Mouse (Mus musculus) liver, adult 2 months (tissue): Measurements from ENCODE around the gene Fndc3b. TPM values are rescaled to one million over a fixed set of nuclear protein-coding genes. Genes with fewer than 3 reads are reported as not detected.

ENCODE experiments used
- DNase-seq: peaks from one replicate; pipeline ENCODE4 v3.0.0-alpha.2; 2011; ENCODE audit warnings: low read depth, low spot score; ENCODE audit errors: extremely low read depth
- H3K27ac ChIP-seq: fragments of 200-500 bp; replicated peaks from 2 replicates; pipeline ENCODE4 v1.5.1; 2012; ENCODE audit warnings: low read depth, mild to moderate bottlenecking, control low read depth, inconsistent platforms, low read length; ENCODE audit not compliant: insufficient read depth
- H3K27me3 ChIP-seq: fragments of 200-500 bp; 2 replicates; pipeline ENCODE4 v1.6.1; 2012; ENCODE audit warnings: mild to moderate bottlenecking, moderate library complexity, low read length, inconsistent platforms; ENCODE audit not compliant: control insufficient read depth, insufficient read depth
- H3K36me3 ChIP-seq: fragments of 200-500 bp; 2 replicates; pipeline ENCODE4 v1.6.1; 2012; ENCODE audit warnings: low read length, inconsistent platforms; ENCODE audit not compliant: control insufficient read depth, insufficient read depth
- H3K4me1 ChIP-seq: fragments of 200-500 bp; 2 replicates; pipeline ENCODE4 v1.6.1; 2011; ENCODE audit warnings: low read length; ENCODE audit not compliant: control insufficient read depth, insufficient read depth
- H3K4me3 ChIP-seq: fragments of 200-500 bp; 2 replicates; pipeline ENCODE4 v1.5.1; 2011; ENCODE audit warnings: low read depth, mild to moderate bottlenecking, control low read depth, low read length, moderate library complexity; ENCODE audit not compliant: insufficient read depth
- H3K79me2 ChIP-seq: fragments of 200-500 bp; 2 replicates; pipeline ENCODE4 v1.6.1; 2012; ENCODE audit warnings: inconsistent platforms, mild to moderate bottlenecking, low read length, moderate library complexity; ENCODE audit not compliant: control insufficient read depth, insufficient read depth
- H3K9ac ChIP-seq: fragments of 200-500 bp; 2 replicates; pipeline ENCODE4 v1.6.1; 2012; ENCODE audit warnings: low read depth, mild to moderate bottlenecking, control low read depth, inconsistent platforms, low read length
- CTCF ChIP-seq: fragments of 200-500 bp; IDR thresholded peaks from 2 replicates; pipeline ENCODE4 v1.5.1; 2011; ENCODE audit warnings: low read depth, low read length, control low read depth
- POLR2A ChIP-seq: fragments of 200-500 bp; IDR thresholded peaks from 2 replicates; pipeline ENCODE4 v1.6.1; 2011; ENCODE audit warnings: low read length, control low read depth; ENCODE audit not compliant: insufficient read depth; ENCODE audit errors: extremely low read depth
- WGBS: fragments of 180-500 bp; shearing (Covaris S2); methylation state at CpG from one replicate; pipeline ENCODE4 v1.1.7; 2018; 5-methylcytosine and 5-hydroxymethylcytosine counted together
- polyA plus RNA-seq: library from polyadenylated mRNA; depleted of rRNA; stranded (reverse); fragments of >200 nt; gene quantifications from 2 replicates; pipeline ENCODE4 v1.2.3, GENCODE M21; 2012
- total RNA-seq: library from RNA; depleted of rRNA; stranded (reverse); fragments of >200 nt; gene quantifications from 2 replicates; pipeline ENCODE4 v1.2.3, GENCODE M21; 2014

Fndc3b gene
- total and polyA plus RNA-seq, 2 experiments, result 3.3 to 9.4 TPM

- H3K4me1 ChIP-seq, result peaks cover 23% of the 10 kb centered on the region
- H3K79me2 ChIP-seq, result peaks cover 5% of the 10 kb centered on the region; the same call in 1 of the 2 replicates
- 30% methylated on average over 9 of the region's 9 CpGs for WGBS
- TF ChIP-seq POLR2A (no peak), CTCF (no peak)
- no peak for DNase-seq
- H3K9ac ChIP-seq, result no peak overlapping the region
- H3K36me3 ChIP-seq, result no peaks in the 10 kb centered on the region
- H3K27ac ChIP-seq, result no peak overlapping the region
- H3K4me3 ChIP-seq, result no peak overlapping the region
- no peaks in the 10 kb centered on the region for H3K27me3 ChIP-seq
Observed at GRCm38 (mm10) chr3:27607081-27607795, 103.9 kb downstream of the Fndc3b start.

- Histone ChIP-seq H3K9ac (no peak overlapping the region), H3K4me3 (no peak overlapping the region), H3K27ac (no peak overlapping the region), H3K36me3 (no peaks in the 10 kb centered on the region), H3K27me3 (no peaks in the 10 kb centered on the region), H3K4me1 (peaks cover 24% of the 10 kb centered on the region), H3K79me2 (peaks cover 4% of the 10 kb centered on the region; the same call in 1 of the 2 replicates)
- no peak for DNase-seq
- no peak for TF ChIP-seq POLR2A
- no peak for TF ChIP-seq CTCF
- 91% methylated on average over 6 of the region's 6 CpGs for WGBS
Observed at GRCm38 (mm10) chr3:27606626-27607025, 104.5 kb downstream of the Fndc3b start.

- H3K4me3 ChIP-seq, result no peak overlapping the region
- TF ChIP-seq CTCF, result no peak
- TF ChIP-seq POLR2A, result no peak
- no peak for DNase-seq
- peaks cover 26% of the 10 kb centered on the region for H3K4me1 ChIP-seq
- no peak overlapping the region for H3K9ac ChIP-seq
- peaks cover 11% of the 10 kb centered on the region; the same call in 1 of the 2 replicates for H3K79me2 ChIP-seq
- no peaks in the 10 kb centered on the region for H3K27me3 ChIP-seq
- H3K27ac ChIP-seq, result no peak overlapping the region
- H3K36me3 ChIP-seq, result no peaks in the 10 kb centered on the region
- WGBS, result 60% methylated on average over 4 of the region's 4 CpGs
Observed at GRCm38 (mm10) chr3:27605613-27606012, 105.5 kb downstream of the Fndc3b start.

- TF ChIP-seq CTCF (no peak), POLR2A (no peak)
- no peak overlapping the region for H3K27ac ChIP-seq
- no peaks in the 10 kb centered on the region for H3K27me3 ChIP-seq
- no peak overlapping the region for H3K9ac ChIP-seq
- no peak overlapping the region for H3K4me3 ChIP-seq
- H3K79me2 ChIP-seq, result peaks cover 15% of the 10 kb centered on the region; the same call in 1 of the 2 replicates
- 92% methylated on average over 3 of the region's 3 CpGs for WGBS
- no peak for DNase-seq
- H3K36me3 ChIP-seq, result no peaks in the 10 kb centered on the region
- peaks cover 26% of the 10 kb centered on the region for H3K4me1 ChIP-seq
Observed at GRCm38 (mm10) chr3:27605081-27605480, 106.0 kb downstream of the Fndc3b start.

- TF ChIP-seq CTCF (no peak), POLR2A (no peak)
- Histone ChIP-seq H3K4me3 (no peak overlapping the region), H3K9ac (no peak overlapping the region), H3K27ac (no peak overlapping the region), H3K4me1 (peaks cover 26% of the 10 kb centered on the region), H3K36me3 (no peaks in the 10 kb centered on the region), H3K79me2 (peaks cover 20% of the 10 kb centered on the region; the same call in 1 of the 2 replicates), H3K27me3 (no peaks in the 10 kb centered on the region)
- DNase-seq, result no peak
- WGBS, result 67% methylated on average over 4 of the region's 4 CpGs
Observed at GRCm38 (mm10) chr3:27604629-27605028, 106.5 kb downstream of the Fndc3b start.
